Mouse (Mus musculus) hindbrain, embryonic 12.5 days (tissue): Measurements from ENCODE around the gene Kcnn1. TPM values are rescaled to one million over a fixed set of nuclear protein-coding genes. Genes with fewer than 3 reads are reported as not detected.

Experiments
- ATAC-seq: fragments of 200-750 bp; cut with Nextera tagmentation; 2 replicates; pipeline ENCODE4 v1.8.0; 2017; ENCODE audit warnings: moderate TSS enrichment; ENCODE audit not compliant: low FRiP score
- H3K27ac ChIP-seq: fragments of 300-500 bp; sonication (generic); 2 replicates; pipeline ENCODE4 v1.5.1; 2016; ENCODE audit warnings: mild to moderate bottlenecking
- H3K27me3 ChIP-seq: fragments of 300-500 bp; sonication (generic); 2 replicates; pipeline ENCODE4 v1.6.1; 2016; ENCODE audit warnings: mild to moderate bottlenecking
- H3K36me3 ChIP-seq: fragments of 300-500 bp; sonication (generic); 2 replicates; pipeline ENCODE4 v1.6.1; 2016; ENCODE audit warnings: mild to moderate bottlenecking
- H3K4me1 ChIP-seq: fragments of 300-500 bp; sonication (generic); 2 replicates; pipeline ENCODE4 v1.6.1; 2016
- H3K4me2 ChIP-seq: fragments of 300-500 bp; sonication (generic); replicated peaks from 2 replicates; pipeline ENCODE4 v1.6.1; 2016; ENCODE audit warnings: mild to moderate bottlenecking
- H3K4me3 ChIP-seq: fragments of 300-500 bp; sonication (generic); 2 replicates; pipeline ENCODE4 v1.5.1; 2016; ENCODE audit warnings: mild to moderate bottlenecking
- H3K9ac ChIP-seq: fragments of 300-500 bp; sonication (generic); 2 replicates; pipeline ENCODE4 v1.6.1; 2016; ENCODE audit warnings: mild to moderate bottlenecking, moderate library complexity
- H3K9me3 ChIP-seq: fragments of 300-500 bp; sonication (generic); replicated peaks from 2 replicates; pipeline ENCODE4 v1.6.1; 2016; ENCODE audit warnings: mild to moderate bottlenecking
- WGBS: fragments of 180-500 bp; shearing (Covaris S2); methylation state at CpG from one replicate; pipeline ENCODE4 v1.1.7; 2016; 5-methylcytosine and 5-hydroxymethylcytosine counted together
- polyA plus RNA-seq: library from polyadenylated mRNA; unstranded; fragments of >200 nt; fragmentation: Nextera tagmentation; extraction: Ambion mirVana; gene quantifications from 2 replicates; pipeline ENCODE4 v1.2.1, GENCODE M21; 2016

The Kcnn1 gene
- polyA plus RNA-seq, 1 experiment from 2014 or later = 22.1 TPM

- peak overlapping the region; percentile 28 for H3K4me2 ChIP-seq
- 0 out of 2 replicates have a peak overlapping the region, but pooled peaks have one; percentile 3 for H3K4me3 ChIP-seq
- no peaks in the 10 kb centered on the region for H3K36me3 ChIP-seq
- 9% methylated on average over 27 of the region's 30 CpGs for WGBS
- peaks cover 9% of the 10 kb centered on the region; the same call in 1 of the 2 replicates for H3K4me1 ChIP-seq
- no peak for ATAC-seq
- H3K27me3 ChIP-seq = peaks cover 57% of the 10 kb centered on the region
- H3K9me3 ChIP-seq = peaks cover 9% of the 10 kb centered on the region; the same call in 1 of the 2 replicates
- no peak overlapping the region for H3K27ac ChIP-seq
- H3K9ac ChIP-seq = 0 out of 2 replicates have a peak overlapping the region, but pooled peaks have one; percentile 24
Observed at GRCm38 (mm10) chr8:70816679-70817078, 46.4 kb downstream of the Kcnn1 start.

- WGBS = 63% methylated on average over 4 of the region's 4 CpGs
- ATAC-seq = no peak
- H3K9me3 ChIP-seq = no peaks in the 10 kb centered on the region
- peaks cover 42% of the 10 kb centered on the region for H3K27me3 ChIP-seq
- no peak overlapping the region for H3K4me3 ChIP-seq
- H3K27ac ChIP-seq = no peak overlapping the region
- H3K4me2 ChIP-seq = no peak overlapping the region
- H3K36me3 ChIP-seq = no peaks in the 10 kb centered on the region
- H3K4me1 ChIP-seq = peaks cover 5% of the 10 kb centered on the region; the same call in 1 of the 2 replicates
- H3K9ac ChIP-seq = no peak overlapping the region
Observed at GRCm38 (mm10) chr8:70812885-70813284, 50.2 kb downstream of the Kcnn1 start.

GRCm38 (mm10) chr8:70812055-70812454, 51.0 kb downstream of the Kcnn1 start:
- no peak for ATAC-seq
- Histone ChIP-seq H3K4me3 (no peak overlapping the region), H3K9ac (no peak overlapping the region), H3K36me3 (no peaks in the 10 kb centered on the region), H3K9me3 (no peaks in the 10 kb centered on the region), H3K27me3 (peaks cover 39% of the 10 kb centered on the region), H3K4me1 (peaks cover 5% of the 10 kb centered on the region; the same call in 1 of the 2 replicates), H3K27ac (no peak overlapping the region), H3K4me2 (no peak overlapping the region)
- WGBS = 31% methylated on average over 4 of the region's 4 CpGs

GRCm38 (mm10) chr8:70810962-70811680, 51.9 kb downstream of the Kcnn1 start:
- H3K9ac ChIP-seq = no peak overlapping the region
- no peaks in the 10 kb centered on the region for H3K36me3 ChIP-seq
- H3K27me3 ChIP-seq = peaks cover 37% of the 10 kb centered on the region
- ATAC-seq = no peak
- H3K4me3 ChIP-seq = no peak overlapping the region
- 74% methylated on average over 20 of the region's 20 CpGs for WGBS
- H3K9me3 ChIP-seq = no peaks in the 10 kb centered on the region
- H3K27ac ChIP-seq = no peak overlapping the region
- H3K4me2 ChIP-seq = no peak overlapping the region
- no peaks in the 10 kb centered on the region for H3K4me1 ChIP-seq

GRCm38 (mm10) chr8:70808955-70809701, 53.9 kb downstream of the Kcnn1 start:
- Histone ChIP-seq H3K4me2 (no peak overlapping the region), H3K9ac (no peak overlapping the region), H3K4me3 (no peak overlapping the region), H3K27me3 (peaks cover 36% of the 10 kb centered on the region), H3K9me3 (no peaks in the 10 kb centered on the region), H3K27ac (no peak overlapping the region), H3K36me3 (no peaks in the 10 kb centered on the region), H3K4me1 (peaks cover 9% of the 10 kb centered on the region; the same call in 1 of the 2 replicates)
- 75% methylated on average over 8 of the region's 8 CpGs for WGBS
- no peak for ATAC-seq

- H3K4me3 ChIP-seq = no peak within 1 kb of the TSS
- peaks cover 42% of the 10 kb centered on the region for H3K27me3 ChIP-seq
- peaks cover 16% of the 10 kb centered on the region for H3K4me1 ChIP-seq
- H3K36me3 ChIP-seq = no peaks in the 10 kb centered on the region
- no peaks in the 10 kb centered on the region for H3K9me3 ChIP-seq
- WGBS = 54% methylated on average over 5 of the region's 5 CpGs
- H3K27ac ChIP-seq = no peak within 1 kb of the TSS
- H3K4me2 ChIP-seq = no peak within 1 kb of the TSS
- ATAC-seq = no peak
- no peak within 1 kb of the TSS for H3K9ac ChIP-seq
Observed at GRCm38 (mm10) chr8:70808239-70808638, 54.8 kb downstream of the Kcnn1 start, which contains the start of gene Il12rb1. Gene Il12rb1 (plus strand): TSS chr8:70808449.

- H3K27ac ChIP-seq = no peak overlapping the region
- WGBS = 53% methylated on average over 1 of the region's 1 CpGs
- no peaks in the 10 kb centered on the region for H3K36me3 ChIP-seq
- H3K27me3 ChIP-seq = peaks cover 52% of the 10 kb centered on the region
- no peak overlapping the region for H3K4me2 ChIP-seq
- no peak for ATAC-seq
- peaks cover 16% of the 10 kb centered on the region for H3K4me1 ChIP-seq
- no peaks in the 10 kb centered on the region for H3K9me3 ChIP-seq
- H3K9ac ChIP-seq = no peak overlapping the region
- H3K4me3 ChIP-seq = no peak overlapping the region
Observed at GRCm38 (mm10) chr8:70807304-70807703, 55.8 kb downstream of the Kcnn1 start.

- H3K4me1 ChIP-seq = peaks cover 16% of the 10 kb centered on the region
- H3K27ac ChIP-seq = no peak overlapping the region
- H3K27me3 ChIP-seq = peaks cover 59% of the 10 kb centered on the region
- H3K9ac ChIP-seq = no peak overlapping the region
- H3K4me3 ChIP-seq = no peak overlapping the region
- no peak overlapping the region for H3K4me2 ChIP-seq
- ATAC-seq = no peak
- H3K9me3 ChIP-seq = no peaks in the 10 kb centered on the region
- WGBS = 77% methylated on average over 4 of the region's 4 CpGs
- no peaks in the 10 kb centered on the region for H3K36me3 ChIP-seq
Observed at GRCm38 (mm10) chr8:70806541-70806940, 56.5 kb downstream of the Kcnn1 start.

- Histone ChIP-seq H3K4me1 (peaks cover 22% of the 10 kb centered on the region), H3K4me3 (peak within 1 kb of the TSS; percentile 42), H3K4me2 (peak within 1 kb of the TSS; percentile 72), H3K9ac (peak within 1 kb of the TSS; percentile 44; the same call in 1 of the 2 replicates), H3K27me3 (peaks cover 67% of the 10 kb centered on the region), H3K9me3 (no peaks in the 10 kb centered on the region), H3K36me3 (no peaks in the 10 kb centered on the region), H3K27ac (no peak within 1 kb of the TSS)
- 2% methylated on average over 45 of the region's 45 CpGs for WGBS
- ATAC-seq = peak; percentile 88
Observed at GRCm38 (mm10) chr8:70804481-70805206, 58.4 kb downstream of the Kcnn1 start, which contains the start of gene Mast3. Gene Mast3 (minus strand): TSS chr8:70805054.

- peak overlapping the region; percentile 42 for H3K4me3 ChIP-seq
- H3K4me2 ChIP-seq = peak overlapping the region; percentile 72
- ATAC-seq = no peak
- H3K36me3 ChIP-seq = no peaks in the 10 kb centered on the region
- H3K27me3 ChIP-seq = peaks cover 74% of the 10 kb centered on the region
- H3K27ac ChIP-seq = no peak overlapping the region
- WGBS = 2% methylated on average over 47 of the region's 47 CpGs
- H3K4me1 ChIP-seq = peaks cover 22% of the 10 kb centered on the region
- peak overlapping the region; percentile 44; the same call in 1 of the 2 replicates for H3K9ac ChIP-seq
- no peaks in the 10 kb centered on the region for H3K9me3 ChIP-seq
Observed at GRCm38 (mm10) chr8:70803761-70804480, 59.1 kb downstream of the Kcnn1 start.

GRCm38 (mm10) chr8:70802786-70803510, 60.1 kb downstream of the Kcnn1 start:
- Histone ChIP-seq H3K36me3 (no peaks in the 10 kb centered on the region), H3K4me2 (no peak overlapping the region), H3K27me3 (peaks cover 82% of the 10 kb centered on the region)

More at GRCm38 (mm10) chr8:70802786-70803510, 60.1 kb downstream of the Kcnn1 start:
- H3K4me3 ChIP-seq = no peak overlapping the region
- no peaks in the 10 kb centered on the region for H3K9me3 ChIP-seq
- peaks cover 26% of the 10 kb centered on the region for H3K4me1 ChIP-seq
- no peak overlapping the region for H3K9ac ChIP-seq
- H3K27ac ChIP-seq = no peak overlapping the region
- no peak for ATAC-seq
- WGBS = 69% methylated on average over 11 of the region's 11 CpGs
